Mouse (Mus musculus) heart, adult 2 months (tissue): ENCODE measurements around the gene Csmd2.

Source experiments
- CTCF ChIP-seq: fragments of 200-600 bp; IDR thresholded peaks from 2 replicates; pipeline ENCODE4 v1.8.1; 2022; ENCODE audit warnings: antibody characterized with exemption, mild to moderate bottlenecking, moderate library complexity
- EP300 ChIP-seq: fragments of 200-500 bp; IDR thresholded peaks from 2 replicates; pipeline ENCODE4 v1.6.1; 2011; ENCODE audit warnings: low read depth, low read length, control low read depth; ENCODE audit not compliant: insufficient read depth
- POLR2A ChIP-seq: fragments of 200-500 bp; IDR thresholded peaks from 2 replicates; pipeline ENCODE4 v1.6.1; 2011; ENCODE audit warnings: mild to moderate bottlenecking, low read depth, low read length, control low read depth; ENCODE audit not compliant: insufficient read depth

GRCm38 (mm10) chr4:128543378-128543777, 555.7 kb downstream of the Csmd2 start:
- TF ChIP-seq POLR2A (no peak), EP300 (no peak), CTCF (peak; percentile 58)
